Mouse (Mus musculus) A20 (cell line): Measurements from ENCODE around the gene 1110051M20Rik.

Experiments used
- DNase-seq: peaks from one replicate; pipeline ENCODE4 v3.0.0-alpha.2; 2011; ENCODE audit warnings: low read depth, low spot score

The 1110051M20Rik gene

GRCm38 (mm10) chr2:91306589-91306988 lies 137.9 kb downstream of the 1110051M20Rik start:
- DNase-seq = peak; percentile 26

- DNase-seq = no peak
These were observed 138.6 kb downstream of the 1110051M20Rik start for GRCm38 (mm10) chr2:91305926-91306325.

- DNase-seq = no peak
These were observed 141.7 kb downstream of the 1110051M20Rik start for GRCm38 (mm10) chr2:91302845-91303244.

- DNase-seq = no peak
These were observed 142.7 kb downstream of the 1110051M20Rik start for GRCm38 (mm10) chr2:91301836-91302235.

- DNase-seq = no peak
These were observed 143.7 kb downstream of the 1110051M20Rik start for GRCm38 (mm10) chr2:91300784-91301183.

GRCm38 (mm10) chr2:91299156-91299555 lies 145.3 kb downstream of the 1110051M20Rik start:
- DNase-seq = no peak

- no peak for DNase-seq
These were observed 148.6 kb downstream of the 1110051M20Rik start for GRCm38 (mm10) chr2:91295895-91296294.

- no peak for DNase-seq
These were observed 150.3 kb downstream of the 1110051M20Rik start for GRCm38 (mm10) chr2:91294226-91294625.

GRCm38 (mm10) chr2:91291197-91292007 lies 153.1 kb downstream of the 1110051M20Rik start:
- DNase-seq = no peak

- no peak for DNase-seq
These were observed 156.9 kb downstream of the 1110051M20Rik start for GRCm38 (mm10) chr2:91287563-91287962.

- peak; percentile 57 for DNase-seq
These were observed 158.5 kb downstream of the 1110051M20Rik start for GRCm38 (mm10) chr2:91285885-91286505.

- DNase-seq = no peak
These were observed 159.9 kb downstream of the 1110051M20Rik start for GRCm38 (mm10) chr2:91284375-91285199.

- no peak for DNase-seq
These were observed 160.5 kb downstream of the 1110051M20Rik start for GRCm38 (mm10) chr2:91283972-91284371.

- no peak for DNase-seq
These were observed 163.1 kb downstream of the 1110051M20Rik start for GRCm38 (mm10) chr2:91281366-91281765.

GRCm38 (mm10) chr2:91279372-91279755 lies 165.1 kb downstream of the 1110051M20Rik start:
- peak; percentile 27 for DNase-seq

- no peak for DNase-seq
These were observed 165.6 kb downstream of the 1110051M20Rik start for GRCm38 (mm10) chr2:91278749-91279371.

GRCm38 (mm10) chr2:91269687-91270133 lies 174.8 kb downstream of the 1110051M20Rik start:
- DNase-seq = no peak

GRCm38 (mm10) chr2:91268706-91269105 lies 175.8 kb downstream of the 1110051M20Rik start:
- DNase-seq = no peak

- no peak for DNase-seq
These were observed 176.5 kb downstream of the 1110051M20Rik start for GRCm38 (mm10) chr2:91268042-91268441.

- DNase-seq = peak; percentile 97
These were observed 179.5 kb downstream of the 1110051M20Rik start, which contains the start of gene Arfgap2 for GRCm38 (mm10) chr2:91264711-91265681. TSS of gene Arfgap2 (plus strand) at chr2:91264974.
